Mouse (Mus musculus) midbrain, embryonic 11.5 days (tissue): ENCODE data around the gene Fkbp10. TPM values are rescaled to one million over a fixed set of nuclear protein-coding genes. Genes with fewer than 3 reads are reported as not detected.

ENCODE experiments used
- ATAC-seq: fragments of 200-750 bp; cut with Nextera tagmentation; 2 replicates; pipeline ENCODE4 v1.8.0; 2017; ENCODE audit warnings: moderate TSS enrichment, moderate library complexity; ENCODE audit not compliant: low FRiP score
- DNase-seq: peaks from one replicate; pipeline ENCODE4 v3.0.0; 2015; ENCODE audit warnings: low spot score; ENCODE audit errors: missing footprints
- H3K27ac ChIP-seq: fragments of 300-500 bp; sonication (generic); 2 replicates; pipeline ENCODE4 v1.5.1; 2014; ENCODE audit warnings: low read depth, low read length
- H3K27me3 ChIP-seq: fragments of 300-500 bp; sonication (generic); 2 replicates; pipeline ENCODE4 v1.6.1; 2014; ENCODE audit warnings: mild to moderate bottlenecking, low read length, moderate library complexity, mixed read lengths; ENCODE audit not compliant: control insufficient read depth, insufficient read depth
- H3K36me3 ChIP-seq: fragments of 300-500 bp; sonication (generic); 2 replicates; pipeline ENCODE4 v1.6.1; 2014; ENCODE audit warnings: mild to moderate bottlenecking, low read length, moderate library complexity, mixed read lengths; ENCODE audit not compliant: control insufficient read depth, insufficient read depth
- H3K4me1 ChIP-seq: fragments of 300-500 bp; sonication (generic); 2 replicates; pipeline ENCODE4 v1.6.1; 2014; ENCODE audit warnings: low read length; ENCODE audit not compliant: control insufficient read depth, insufficient read depth
- H3K4me2 ChIP-seq: fragments of 300-500 bp; sonication (generic); 2 replicates; pipeline ENCODE4 v1.6.1; 2014; ENCODE audit warnings: mild to moderate bottlenecking, moderate library complexity
- H3K4me3 ChIP-seq: fragments of 300-500 bp; sonication (generic); 2 replicates; pipeline ENCODE4 v1.5.1; 2014; ENCODE audit warnings: low read depth, low read length
- H3K9ac ChIP-seq: fragments of 300-500 bp; sonication (generic); 2 replicates; pipeline ENCODE4 v1.6.1; 2014; ENCODE audit warnings: low read length
- H3K9me3 ChIP-seq: fragments of 300-500 bp; sonication (generic); 2 replicates; pipeline ENCODE4 v1.6.1; 2016; ENCODE audit warnings: low read length; ENCODE audit not compliant: control insufficient read depth
- WGBS: fragments of 180-500 bp; shearing (Covaris S2); extraction: QIAGEN DNeasy Blood & Tissue Kit; methylation state at CpG from one replicate; pipeline ENCODE4 v1.1.7; 2014; 5-methylcytosine and 5-hydroxymethylcytosine counted together
- polyA plus RNA-seq: library from polyadenylated mRNA; unstranded; fragments of >200 nt; fragmentation: Nextera tagmentation; extraction: Ambion mirVana; gene quantifications from 2 replicates; pipeline ENCODE4 v1.2.1, GENCODE M21; 2014

The Fkbp10 gene
- polyA plus RNA-seq = 33.0 and 36.2 TPM in 2 replicates

- peak within 1 kb of the TSS; percentile 74 for H3K9ac ChIP-seq
- H3K9me3 ChIP-seq = no peaks in the 10 kb centered on the region
- no peaks in the 10 kb centered on the region for H3K36me3 ChIP-seq
- H3K27me3 ChIP-seq = peaks cover 19% of the 10 kb centered on the region
- DNase-seq = peak; percentile 94
- WGBS = under 1% methylated on average over 30 of the region's 31 CpGs
- peak within 1 kb of the TSS; percentile 65 for H3K4me2 ChIP-seq
- ATAC-seq = peak; percentile 67
- H3K4me3 ChIP-seq = peak within 1 kb of the TSS; percentile 64
- no peak within 1 kb of the TSS for H3K27ac ChIP-seq
- peaks cover 6% of the 10 kb centered on the region for H3K4me1 ChIP-seq
These were observed at the start of gene Fkbp10 for GRCm38 (mm10) chr11:100414914-100415822. Gene Fkbp10, plus strand, starts transcription at chr11:100415697.

DNA sequence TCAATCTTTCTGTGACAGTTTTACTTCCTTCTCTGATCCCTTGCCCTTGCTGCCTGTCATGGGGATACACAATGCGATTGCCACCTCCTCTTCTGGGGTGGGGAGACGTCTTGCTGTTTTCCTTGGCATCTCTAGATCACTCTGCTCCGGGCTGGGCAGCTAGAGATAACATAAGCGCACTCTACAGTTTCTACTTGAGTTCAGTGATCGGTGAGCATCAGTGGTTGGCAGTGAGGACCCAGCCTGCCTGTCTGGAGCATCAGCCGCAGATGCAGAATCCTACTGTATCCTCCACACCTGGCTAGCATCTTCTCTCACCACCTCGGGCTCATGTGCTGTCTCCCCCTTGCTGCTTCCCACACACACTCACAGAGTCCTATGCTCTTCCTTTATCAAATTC lies 46.4 kb upstream of the Fkbp10 start:
- WGBS = 86% methylated on average over 7 of the region's 7 CpGs
- Histone ChIP-seq H3K9me3 (no peaks in the 10 kb centered on the region), H3K4me2 (no peak overlapping the region), H3K27me3 (no peaks in the 10 kb centered on the region), H3K9ac (no peak overlapping the region), H3K4me3 (no peak overlapping the region), H3K36me3 (no peaks in the 10 kb centered on the region), H3K27ac (no peak overlapping the region), H3K4me1 (no peaks in the 10 kb centered on the region)
- ATAC-seq = no peak
- no peak for DNase-seq

DNA sequence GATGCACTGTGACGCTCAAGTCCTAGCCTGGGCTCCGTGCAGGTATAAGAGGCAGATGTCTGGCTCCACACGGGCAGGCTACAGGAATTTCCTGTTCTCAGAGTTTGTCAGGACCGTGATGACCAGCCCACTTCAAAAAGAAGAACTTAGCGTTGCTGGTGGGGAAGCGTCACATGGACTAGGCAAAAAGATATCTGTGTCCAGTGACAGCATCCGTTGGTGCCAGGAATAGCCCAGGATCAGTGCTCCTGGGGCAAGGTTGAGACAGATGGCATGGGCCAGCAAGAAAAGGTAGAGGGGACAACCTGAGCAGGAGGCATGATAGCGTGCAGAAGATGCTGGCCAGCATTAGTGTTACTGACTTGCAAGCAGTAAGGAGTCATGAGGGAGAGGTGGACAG lies 45.7 kb upstream of the Fkbp10 start:
- DNase-seq (no peak), ATAC-seq (no peak)
- no peaks in the 10 kb centered on the region for H3K9me3 ChIP-seq
- H3K4me3 ChIP-seq = no peak overlapping the region
- no peak overlapping the region for H3K4me2 ChIP-seq
- H3K4me1 ChIP-seq = no peaks in the 10 kb centered on the region
- 80% methylated on average over 8 of the region's 8 CpGs for WGBS
- H3K27ac ChIP-seq = no peak overlapping the region
- H3K9ac ChIP-seq = no peak overlapping the region
- H3K27me3 ChIP-seq = no peaks in the 10 kb centered on the region
- no peaks in the 10 kb centered on the region for H3K36me3 ChIP-seq

DNA sequence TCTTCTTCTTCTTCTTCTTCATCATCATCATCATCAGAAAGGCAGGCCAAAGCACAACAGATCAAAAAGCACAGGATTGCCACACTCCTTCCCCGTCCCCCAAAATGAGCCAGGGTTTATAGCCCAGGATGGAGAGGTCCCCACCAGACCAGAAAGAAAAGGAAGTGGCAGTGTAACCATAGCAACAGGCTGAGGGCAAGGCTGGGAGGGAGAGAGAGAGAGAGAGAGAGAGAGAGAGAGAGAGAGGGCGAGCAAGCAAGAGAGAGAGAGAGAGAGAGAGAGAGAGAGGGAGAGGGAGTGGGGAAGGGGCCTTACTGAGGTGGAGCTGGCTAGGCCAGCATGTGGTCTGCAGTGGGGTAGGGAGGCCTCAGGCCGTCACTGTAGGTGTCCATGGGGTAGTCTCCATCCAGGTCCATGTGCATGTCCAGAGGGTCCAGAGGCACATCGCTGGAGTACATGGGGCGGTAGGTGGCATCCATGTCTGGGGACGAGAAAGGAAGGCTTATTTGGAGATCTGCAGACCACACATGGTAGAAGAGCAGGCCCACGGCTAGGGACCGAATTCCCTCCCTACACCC lies 43.4 kb upstream of the Fkbp10 start:
- H3K27me3 ChIP-seq = no peaks in the 10 kb centered on the region
- H3K4me2 ChIP-seq = no peak overlapping the region
- ATAC-seq (no peak), DNase-seq (peak; percentile 85)
- H3K4me1 ChIP-seq = no peaks in the 10 kb centered on the region
- no peak overlapping the region for H3K9ac ChIP-seq
- 74% methylated on average over 7 of the region's 8 CpGs for WGBS
- H3K36me3 ChIP-seq = no peaks in the 10 kb centered on the region
- H3K4me3 ChIP-seq = no peak overlapping the region
- H3K27ac ChIP-seq = no peak overlapping the region
- H3K9me3 ChIP-seq = no peaks in the 10 kb centered on the region

DNA sequence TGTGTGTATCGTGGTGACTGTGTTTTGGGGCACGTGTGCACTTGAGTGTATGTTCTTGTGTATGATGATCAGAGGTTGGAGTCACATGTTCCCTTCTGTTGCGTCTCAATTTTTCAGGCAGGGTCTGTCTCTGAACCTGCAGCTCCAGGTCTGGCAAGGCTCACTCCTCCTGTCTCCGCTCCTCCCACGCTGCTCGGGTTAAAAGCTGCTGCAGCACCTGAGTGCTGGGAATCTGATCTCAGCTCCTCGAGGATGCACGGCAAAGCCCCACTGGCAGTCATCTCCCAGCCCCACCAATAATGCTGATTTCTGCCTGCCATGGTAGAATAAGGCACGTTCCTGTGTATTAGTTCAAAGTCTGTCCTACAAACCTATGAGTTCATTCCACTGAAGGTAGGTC lies 40.4 kb upstream of the Fkbp10 start:
- no peak overlapping the region for H3K4me3 ChIP-seq
- no peak for ATAC-seq
- no peak overlapping the region for H3K9ac ChIP-seq
- no peaks in the 10 kb centered on the region for H3K4me1 ChIP-seq
- DNase-seq = no peak
- H3K27me3 ChIP-seq = no peaks in the 10 kb centered on the region
- H3K4me2 ChIP-seq = no peak overlapping the region
- 88% methylated on average over 9 of the region's 9 CpGs for WGBS
- H3K27ac ChIP-seq = no peak overlapping the region
- H3K9me3 ChIP-seq = no peaks in the 10 kb centered on the region
- H3K36me3 ChIP-seq = no peaks in the 10 kb centered on the region

DNA sequence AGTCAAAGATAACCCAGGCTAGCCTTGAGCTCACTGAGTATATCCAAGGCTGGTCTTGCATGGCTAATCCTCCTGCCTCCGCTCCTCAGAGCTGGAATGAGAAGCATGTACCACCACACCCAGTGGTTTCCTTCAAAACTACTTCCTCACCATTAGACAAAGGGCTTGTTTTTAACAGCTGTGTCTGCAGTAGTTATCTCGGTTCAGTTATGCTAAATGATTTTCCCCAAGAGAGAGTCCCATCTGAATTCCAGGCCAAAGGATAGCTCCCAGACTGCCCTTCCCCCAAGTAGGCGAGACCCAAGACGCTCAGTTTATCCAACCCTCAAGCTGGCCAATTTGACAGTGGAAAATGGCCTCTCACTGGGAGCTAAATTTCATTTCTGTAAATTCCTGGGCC lies 39.5 kb upstream of the Fkbp10 start:
- Histone ChIP-seq H3K27ac (no peak overlapping the region), H3K4me3 (no peak overlapping the region), H3K4me2 (no peak overlapping the region), H3K27me3 (no peaks in the 10 kb centered on the region), H3K9ac (no peak overlapping the region), H3K36me3 (no peaks in the 10 kb centered on the region), H3K9me3 (no peaks in the 10 kb centered on the region), H3K4me1 (no peaks in the 10 kb centered on the region)
- DNase-seq = no peak
- whole genome bisulfite sequencing = 82% methylated on average over 4 of the region's 4 CpGs
- no peak for ATAC-seq

GRCm38 (mm10) chr11:100376746-100377389 lies 38.6 kb upstream of the Fkbp10 start:
- H3K36me3 ChIP-seq = no peaks in the 10 kb centered on the region
- H3K9me3 ChIP-seq = no peaks in the 10 kb centered on the region
- H3K4me2 ChIP-seq = no peak overlapping the region
- H3K27ac ChIP-seq = no peak overlapping the region
- ATAC-seq = no peak
- no peak for DNase-seq
- H3K4me1 ChIP-seq = no peaks in the 10 kb centered on the region
- H3K4me3 ChIP-seq = no peak overlapping the region
- no peaks in the 10 kb centered on the region for H3K27me3 ChIP-seq
- H3K9ac ChIP-seq = no peak overlapping the region
- WGBS = 92% methylated on average over 21 of the region's 21 CpGs

GRCm38 (mm10) chr11:100377989-100378388 lies 37.5 kb upstream of the Fkbp10 start:
- Histone ChIP-seq H3K4me1 (no peaks in the 10 kb centered on the region), H3K9me3 (no peaks in the 10 kb centered on the region), H3K9ac (no peak overlapping the region), H3K4me2 (no peak overlapping the region), H3K36me3 (no peaks in the 10 kb centered on the region), H3K27ac (no peak overlapping the region), H3K4me3 (no peak overlapping the region), H3K27me3 (no peaks in the 10 kb centered on the region)
- WGBS = 95% methylated on average over 14 of the region's 14 CpGs
- ATAC-seq (no peak), DNase-seq (no peak)

- no peaks in the 10 kb centered on the region for H3K36me3 ChIP-seq
- 85% methylated on average over 5 of the region's 5 CpGs for WGBS
These were observed 37.1 kb upstream of the Fkbp10 start for GRCm38 (mm10) chr11:100378446-100378845.

More at GRCm38 (mm10) chr11:100378446-100378845, 37.1 kb upstream of the Fkbp10 start:
- no peak overlapping the region for H3K9ac ChIP-seq
- no peak overlapping the region for H3K4me3 ChIP-seq
- H3K4me2 ChIP-seq = no peak overlapping the region
- DNase-seq = no peak
- no peaks in the 10 kb centered on the region for H3K9me3 ChIP-seq
- no peak overlapping the region for H3K27ac ChIP-seq
- no peak for ATAC-seq
- H3K4me1 ChIP-seq = no peaks in the 10 kb centered on the region
- H3K27me3 ChIP-seq = no peaks in the 10 kb centered on the region
